Mouse (Mus musculus): ENCODE measurements around the gene Pdp2. TPM values are rescaled to one million over a fixed set of nuclear protein-coding genes. Genes with fewer than 3 reads are reported as not detected.

The Pdp2 gene
- total and polyA plus RNA-seq, 3 experiments = 12.2 to 12.4 TPM; not detected in 1

GRCm38 (mm10) chr8:104631975-104632374 is 40.7 kb downstream of the Pdp2 start:
- Histone ChIP-seq H3K9me3 (replicated peaks; ENCODE audit: insufficient read depth, low read length) (no peaks in the 10 kb centered on the region), H3K27ac (ENCODE audit: control insufficient read depth, low read depth, low read length) (peak overlapping the region; percentile 33; the same call in 1 of the 2 replicates), H3K9ac (ENCODE audit: control insufficient read depth, low read depth, low read length, poor library complexity, severe bottlenecking) (peak overlapping the region; percentile 39; the same call in 1 of the 2 replicates), H3K4me1 (ENCODE audit: control insufficient read depth in 1 of 2, insufficient read depth in 2 of 2, low read length in 2 of 2) (peaks cover 6 to 20% of the 10 kb centered on the region in 2 experiments), H3K36me3 (ENCODE audit: control insufficient read depth in 1 of 2, insufficient read depth in 2 of 2, low read length in 2 of 2) (peaks cover 0 to 8% of the 10 kb centered on the region in 2 experiments; a peak in 2 of 4 replicates), H3K4me3 (ENCODE audit: control insufficient read depth in 1 of 2, insufficient read depth in 1 of 2, low read depth in 2 of 2, low read length in 2 of 2) (no peak overlapping the region), H3K27me3 (ENCODE audit: control insufficient read depth in 1 of 2, insufficient read depth in 2 of 2, low read length in 2 of 2) (no peaks in the 10 kb centered on the region), H3K79me2 (ENCODE audit: control insufficient read depth, insufficient read depth, low read length, poor library complexity) (no peaks in the 10 kb centered on the region)
- TF ChIP-seq ZKSCAN1 (IDR thresholded peaks at IDR 0.05; ENCODE audit: low read depth, low read length) (no peak), ZC3H11A (IDR thresholded peaks at IDR 0.05; ENCODE audit: low read depth, low read length) (no peak), CHD1 (IDR thresholded peaks at IDR 0.05; ENCODE audit: low read depth, low read length) (no peak), E2F4 (IDR thresholded peaks at IDR 0.05; ENCODE audit: borderline replicate concordance, low read depth, low read length) (no peak), BHLHE40 (IDR thresholded peaks at IDR 0.05; ENCODE audit: borderline replicate concordance, low read depth, low read length) (no peak), MAX (IDR thresholded peaks at IDR 0.05; ENCODE audit: low read length) (no peak), POLR2AphosphoS2 (IDR thresholded peaks at IDR 0.05; ENCODE audit: low read length) (no peak), ELF1 (IDR thresholded peaks at IDR 0.05; ENCODE audit: low read depth, low read length) (no peak), SIN3A (IDR thresholded peaks at IDR 0.05; ENCODE audit: low read length) (no peak), MAFK (IDR thresholded peaks at IDR 0.05; ENCODE audit: borderline replicate concordance, low read depth, low read length) (no peak), CTCF (IDR thresholded peaks at IDR 0.05 in 2 of 3, conservative IDR thresholded peaks at IDR 0.05 in 1 of 3; ENCODE audit: control insufficient read depth in 1 of 3, insufficient read depth in 1 of 3, low read depth in 2 of 3, low read length in 3 of 3, poor library complexity in 1 of 3, severe bottlenecking in 1 of 3) (no peak), NRF1 (IDR thresholded peaks at IDR 0.05; ENCODE audit: insufficient read depth, low read depth, low read length, poor library complexity, severe bottlenecking) (no peak), MYC (IDR thresholded peaks at IDR 0.05; ENCODE audit: low read depth, low read length) (no peak), MEF2A (IDR thresholded peaks at IDR 0.05; ENCODE audit: extremely low read depth, insufficient replicate concordance, low read depth, low read length, poor library complexity, severe bottlenecking) (no peak), SMC3 (IDR thresholded peaks at IDR 0.05; ENCODE audit: low read depth, low read length) (no peak), JUND (IDR thresholded peaks at IDR 0.05; ENCODE audit: low read depth, low read length) (no peak), HCFC1 (IDR thresholded peaks at IDR 0.05; ENCODE audit: low read depth, low read length) (no peak)
- DNase-seq (ENCODE audit: low read depth, low spot score) = no peak

- H3K4me3 ChIP-seq (ENCODE audit: control insufficient read depth in 1 of 2, insufficient read depth in 1 of 2, low read depth in 2 of 2, low read length in 2 of 2) = no peak overlapping the region
- no peaks in the 10 kb centered on the region for H3K9me3 ChIP-seq (replicated peaks; ENCODE audit: insufficient read depth, low read length)
- H3K79me2 ChIP-seq (ENCODE audit: control insufficient read depth, insufficient read depth, low read length, poor library complexity) = no peaks in the 10 kb centered on the region
- DNase-seq (ENCODE audit: low read depth, low spot score) = no peak
- H3K4me1 ChIP-seq (ENCODE audit: control insufficient read depth in 1 of 2, insufficient read depth in 2 of 2, low read length in 2 of 2) = peaks cover 6 to 20% of the 10 kb centered on the region in 2 experiments
- H3K27me3 ChIP-seq (ENCODE audit: control insufficient read depth in 1 of 2, insufficient read depth in 2 of 2, low read length in 2 of 2) = no peaks in the 10 kb centered on the region
- H3K27ac ChIP-seq (ENCODE audit: control insufficient read depth, low read depth, low read length) = no peak overlapping the region
- peaks cover 0 to 8% of the 10 kb centered on the region in 2 experiments; a peak in 2 of 4 replicates for H3K36me3 ChIP-seq (ENCODE audit: control insufficient read depth in 1 of 2, insufficient read depth in 2 of 2, low read length in 2 of 2)
- H3K9ac ChIP-seq (ENCODE audit: control insufficient read depth, low read depth, low read length, poor library complexity, severe bottlenecking) = no peak overlapping the region
- TF ChIP-seq UBTF (IDR thresholded peaks at IDR 0.05; ENCODE audit: borderline replicate concordance, insufficient read depth, low read depth, low read length) = no peak
- TF ChIP-seq NELFE (IDR thresholded peaks at IDR 0.05; ENCODE audit: low read depth, low read length) = no peak
- TF ChIP-seq USF1 (IDR thresholded peaks at IDR 0.05; ENCODE audit: low read depth, low read length) = no peak
- no peak for TF ChIP-seq CHD1 (IDR thresholded peaks at IDR 0.05; ENCODE audit: low read depth, low read length)
- no peak for TF ChIP-seq TBP (IDR thresholded peaks at IDR 0.05; ENCODE audit: low read depth, low read length)
These were observed 41.2 kb downstream of the Pdp2 start for GRCm38 (mm10) chr8:104632486-104632885.
